Mouse (Mus musculus): ENCODE measurements around the gene Tas2r136.

Gene Tas2r136

GRCm38 (mm10) chr6:132778062-132778461 is at the start of gene Tas2r136:
Tas2r136 (minus strand) TSS chr6:132778162.
- no peak for DNase-seq

GRCm38 (mm10) chr6:132802518-132802917 is 24.6 kb upstream of the Tas2r136 start, which contains the start of gene Tas2r117:
Tas2r117 (plus strand) TSS chr6:132802818.
- no peak for DNase-seq

- no peak for DNase-seq
These were observed 17.4 kb upstream of the Tas2r136 start for GRCm38 (mm10) chr6:132795393-132795792.

- DNase-seq, result no peak
These were observed 16.1 kb downstream of the Tas2r136 start, which contains the start of gene Tas2r102 for GRCm38 (mm10) chr6:132761831-132762230. Tas2r102 (plus strand) TSS chr6:132762131.

- DNase-seq, result no peak
These were observed 23.5 kb downstream of the Tas2r136 start, which contains the start of gene Tas2r124 for GRCm38 (mm10) chr6:132754430-132754829. Tas2r124 (plus strand) TSS chr6:132754730.

GRCm38 (mm10) chr6:132750206-132750605 is 27.8 kb downstream of the Tas2r136 start:
- no peak for DNase-seq

GRCm38 (mm10) chr6:132737935-132738334 is 40.0 kb downstream of the Tas2r136 start, which contains the start of gene Tas2r115:
Tas2r115 (minus strand) TSS chr6:132738035.
- DNase-seq, result no peak
